Mouse (Mus musculus) intestine, postnatal 0 days (tissue): ENCODE measurements around the gene Med6. TPM values are rescaled to one million over a fixed set of nuclear protein-coding genes. Genes with fewer than 3 reads are reported as not detected.

Experiments used
- ATAC-seq: fragments of 200-750 bp; cut with Nextera tagmentation; 2 replicates; pipeline ENCODE4 v1.8.0; 2017; ENCODE audit warnings: mild to moderate bottlenecking, moderate TSS enrichment, moderate library complexity
- H3K27ac ChIP-seq: fragments of 300-500 bp; sonication (generic); 2 replicates; pipeline ENCODE4 v1.5.1; 2014; ENCODE audit warnings: mild to moderate bottlenecking, low read depth, low read length, moderate library complexity
- H3K27me3 ChIP-seq: fragments of 300-500 bp; sonication (generic); replicated peaks from 2 replicates; pipeline ENCODE4 v1.6.1; 2014; ENCODE audit warnings: low read length, mixed read lengths; ENCODE audit not compliant: control insufficient read depth, insufficient read depth
- H3K36me3 ChIP-seq: fragments of 300-500 bp; sonication (generic); 2 replicates; pipeline ENCODE4 v1.6.1; 2014; ENCODE audit warnings: mild to moderate bottlenecking, moderate library complexity; ENCODE audit not compliant: control insufficient read depth, insufficient read depth
- H3K4me1 ChIP-seq: fragments of 300-500 bp; sonication (generic); replicated peaks from 2 replicates; pipeline ENCODE4 v1.6.1; 2014; ENCODE audit warnings: antibody characterized with exemption, low read length, mixed read lengths; ENCODE audit not compliant: control insufficient read depth, insufficient read depth
- H3K4me2 ChIP-seq: fragments of 300-500 bp; sonication (generic); replicated peaks from 2 replicates; pipeline ENCODE4 v1.6.1; 2014; ENCODE audit warnings: low read depth, mild to moderate bottlenecking, moderate library complexity
- H3K4me3 ChIP-seq: fragments of 300-500 bp; sonication (generic); 2 replicates; pipeline ENCODE4 v1.5.1; 2014; ENCODE audit warnings: low read depth, low read length
- H3K9ac ChIP-seq: fragments of 300-500 bp; sonication (generic); 2 replicates; pipeline ENCODE4 v1.6.1; 2014; ENCODE audit warnings: mild to moderate bottlenecking, low read depth, low read length
- H3K9me3 ChIP-seq: fragments of 300-500 bp; sonication (generic); 2 replicates; pipeline ENCODE4 v1.6.1; 2016; ENCODE audit warnings: mixed run types; ENCODE audit not compliant: control insufficient read depth
- CTCF ChIP-seq: sonication (generic); IDR thresholded peaks from 2 replicates; pipeline ENCODE4 v1.5.1; 2016; ENCODE audit warnings: low read depth, mild to moderate bottlenecking, control low read depth, antibody characterized with exemption, moderate library complexity
- WGBS: fragments of 180-500 bp; shearing (Covaris S2); extraction: QIAGEN DNeasy Blood & Tissue Kit; methylation state at CpG from one replicate; pipeline ENCODE4 v1.1.7; 2014; 5-methylcytosine and 5-hydroxymethylcytosine counted together
- polyA plus RNA-seq: library from polyadenylated mRNA; unstranded; fragments of >200 nt; fragmentation: Nextera tagmentation; extraction: Ambion mirVana; gene quantifications from 2 replicates; pipeline ENCODE4 v1.2.1, GENCODE M21; 2015

Med6 gene
- polyA plus RNA-seq, 1 experiment from 2014 or later: 39.4 TPM

DNA sequence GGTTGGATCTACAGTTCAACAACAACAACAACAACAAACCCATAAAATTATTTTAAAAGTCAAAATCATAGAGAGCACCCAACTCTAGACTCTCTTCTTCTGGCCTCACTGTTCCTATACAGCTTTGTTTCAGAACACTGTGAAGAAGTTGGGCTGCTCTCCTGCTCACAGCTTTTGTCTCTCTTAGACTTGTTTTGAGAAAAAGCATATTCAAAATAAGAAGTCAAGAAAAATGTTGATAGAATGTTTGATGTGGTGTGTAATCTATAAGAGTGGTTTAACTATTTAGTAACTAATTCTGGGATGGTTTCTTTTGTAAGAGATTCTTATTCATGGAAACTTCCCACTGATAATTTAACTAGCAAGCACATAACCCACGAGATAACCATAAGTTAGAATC is 26.4 kb downstream of the Med6 start, which contains the start of gene Adam21:
Gene Adam21 (minus strand): TSS at position 101 of the 400 bp plus-strand sequence.
- Histone ChIP-seq H3K27me3 (no peaks in the 10 kb centered on the region), H3K4me2 (no peak within 1 kb of the TSS), H3K36me3 (no peaks in the 10 kb centered on the region), H3K9me3 (no peaks in the 10 kb centered on the region), H3K4me1 (no peaks in the 10 kb centered on the region), H3K4me3 (no peak within 1 kb of the TSS), H3K9ac (no peak within 1 kb of the TSS), H3K27ac (no peak within 1 kb of the TSS)
- 91% methylated on average over 1 of the region's 1 CpGs for WGBS
- no peak for ATAC-seq
- TF ChIP-seq CTCF: no peak

- no peak for TF ChIP-seq CTCF
- Histone ChIP-seq H3K4me2 (no peak overlapping the region), H3K36me3 (no peaks in the 10 kb centered on the region), H3K4me3 (no peak overlapping the region), H3K4me1 (no peaks in the 10 kb centered on the region), H3K27ac (no peak overlapping the region), H3K9ac (no peak overlapping the region), H3K9me3 (no peaks in the 10 kb centered on the region), H3K27me3 (no peaks in the 10 kb centered on the region)
- ATAC-seq: no peak
- 86% methylated on average over 5 of the region's 5 CpGs for WGBS
Measured at GRCm38 (mm10) chr12:81567931-81568330, 26.9 kb downstream of the Med6 start.

- no peak for TF ChIP-seq CTCF
- WGBS: 96% methylated on average over 3 of the region's 3 CpGs
- no peak overlapping the region for H3K4me3 ChIP-seq
- no peaks in the 10 kb centered on the region for H3K36me3 ChIP-seq
- no peak overlapping the region for H3K9ac ChIP-seq
- no peaks in the 10 kb centered on the region for H3K9me3 ChIP-seq
- ATAC-seq: no peak
- H3K4me2 ChIP-seq: no peak overlapping the region
- no peaks in the 10 kb centered on the region for H3K27me3 ChIP-seq
- H3K27ac ChIP-seq: no peak overlapping the region
- no peaks in the 10 kb centered on the region for H3K4me1 ChIP-seq
Measured at GRCm38 (mm10) chr12:81564173-81564572, 30.6 kb downstream of the Med6 start.

DNA sequence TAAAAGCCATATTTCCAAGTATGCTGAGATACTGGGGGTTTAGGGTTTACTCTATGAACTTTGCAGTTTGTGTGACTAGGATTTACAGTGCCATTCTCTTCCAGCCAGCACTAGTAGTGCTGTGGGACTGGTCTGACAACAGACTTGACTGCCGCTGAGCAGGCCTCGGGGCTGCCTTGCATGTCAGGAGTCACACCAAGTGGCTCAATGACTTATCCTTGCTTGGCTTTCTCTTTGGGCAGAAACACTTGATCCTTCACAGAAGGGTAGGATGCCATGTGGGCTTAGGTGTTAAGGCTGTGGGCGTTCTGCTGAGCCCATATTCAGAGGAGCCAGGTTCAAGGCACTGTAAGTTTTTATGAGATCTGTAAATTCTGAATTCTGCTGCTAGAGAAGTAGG is 45.5 kb downstream of the Med6 start:
- 79% methylated on average over 3 of the region's 3 CpGs for WGBS
- ATAC-seq: no peak

DNA sequence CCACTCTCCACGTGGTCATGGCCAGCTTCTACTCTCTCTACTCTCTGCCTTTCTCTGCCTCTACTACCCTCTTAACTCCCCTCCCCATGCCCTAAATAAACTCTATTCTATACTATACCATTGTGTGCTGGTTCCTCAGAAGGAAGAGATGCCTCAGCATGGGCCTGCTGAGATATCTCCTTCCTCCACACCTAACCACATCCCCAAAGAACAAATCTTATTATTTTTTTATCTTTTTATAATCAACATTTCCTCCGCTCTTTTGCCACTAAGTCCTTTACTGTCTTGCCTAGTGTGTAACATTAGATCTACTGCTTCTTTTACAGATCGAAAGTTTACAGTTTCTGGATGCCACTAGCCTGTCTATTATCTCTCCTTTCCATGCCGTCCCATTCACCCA is 47.6 kb downstream of the Med6 start:
- no peaks in the 10 kb centered on the region for H3K27me3 ChIP-seq
- no peaks in the 10 kb centered on the region for H3K9me3 ChIP-seq
- H3K36me3 ChIP-seq: no peaks in the 10 kb centered on the region
- no peak overlapping the region for H3K4me2 ChIP-seq
- no peak overlapping the region for H3K27ac ChIP-seq
- no peak for TF ChIP-seq CTCF
- H3K4me3 ChIP-seq: no peak overlapping the region
- WGBS: 64% methylated on average over 4 of the region's 4 CpGs
- no peak for ATAC-seq
- no peaks in the 10 kb centered on the region for H3K4me1 ChIP-seq
- H3K9ac ChIP-seq: no peak overlapping the region

More for the DNA sequence above, 45.5 kb downstream of the Med6 start:
- H3K9ac ChIP-seq: no peak overlapping the region
- H3K36me3 ChIP-seq: no peaks in the 10 kb centered on the region
- H3K4me1 ChIP-seq: no peaks in the 10 kb centered on the region
- H3K27ac ChIP-seq: no peak overlapping the region
- no peak for TF ChIP-seq CTCF
- H3K9me3 ChIP-seq: no peaks in the 10 kb centered on the region
- H3K4me3 ChIP-seq: no peak overlapping the region
- H3K27me3 ChIP-seq: no peaks in the 10 kb centered on the region
- H3K4me2 ChIP-seq: no peak overlapping the region

- Histone ChIP-seq H3K27ac (peak overlapping the region; percentile 83; the same call in 1 of the 2 replicates), H3K4me2 (peak overlapping the region; percentile 70), H3K9ac (peak overlapping the region; percentile 73; the same call in 1 of the 2 replicates), H3K9me3 (no peaks in the 10 kb centered on the region), H3K27me3 (no peaks in the 10 kb centered on the region), H3K4me3 (peak overlapping the region; percentile 89), H3K36me3 (no peaks in the 10 kb centered on the region), H3K4me1 (0 out of 2 replicates have a peak, but pooled peaks cover 4% of the 10 kb centered on the region)
- no peak for ATAC-seq
- no peak for TF ChIP-seq CTCF
- 29% methylated on average over 4 of the region's 4 CpGs for WGBS
Measured at GRCm38 (mm10) chr12:81533029-81533419, 61.8 kb downstream of the Med6 start.
